Mouse (Mus musculus): Measurements from ENCODE around the gene Zbtb39. TPM values are rescaled to one million over a fixed set of nuclear protein-coding genes. Genes with fewer than 3 reads are reported as not detected.
"Not testable (repeated sequence)": the region's sequence is repeated elsewhere in the genome, so short reads cannot be mapped to it uniquely, and the experiment has no call there.

The Zbtb39 gene
- total RNA-seq, 2 experiments from 2014 or later: 9.6 to 9.9 TPM

DNA sequence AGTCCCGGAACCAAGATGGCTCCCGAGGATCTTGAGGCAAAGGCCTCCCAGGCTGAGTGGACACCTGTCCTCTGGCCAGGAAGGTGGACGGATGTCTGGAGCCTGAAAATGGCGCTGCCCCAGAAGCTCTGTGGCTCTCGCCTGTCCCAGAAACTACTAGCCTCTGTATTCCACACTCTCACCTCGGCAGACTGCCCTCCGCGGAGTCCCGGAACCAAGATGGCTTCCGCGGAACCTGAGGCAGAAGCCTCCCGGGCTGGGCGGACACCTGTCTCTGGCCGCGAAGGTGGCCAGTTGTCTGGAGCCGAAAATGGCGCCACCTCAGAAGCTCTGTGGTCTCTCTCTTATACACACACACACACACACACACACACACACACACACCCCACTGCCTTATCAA is 43.0 kb downstream of the Zbtb39 start:
- not testable (repeated sequence) for DNase-seq (ENCODE audit: low spot score in 2 of 2)

DNA sequence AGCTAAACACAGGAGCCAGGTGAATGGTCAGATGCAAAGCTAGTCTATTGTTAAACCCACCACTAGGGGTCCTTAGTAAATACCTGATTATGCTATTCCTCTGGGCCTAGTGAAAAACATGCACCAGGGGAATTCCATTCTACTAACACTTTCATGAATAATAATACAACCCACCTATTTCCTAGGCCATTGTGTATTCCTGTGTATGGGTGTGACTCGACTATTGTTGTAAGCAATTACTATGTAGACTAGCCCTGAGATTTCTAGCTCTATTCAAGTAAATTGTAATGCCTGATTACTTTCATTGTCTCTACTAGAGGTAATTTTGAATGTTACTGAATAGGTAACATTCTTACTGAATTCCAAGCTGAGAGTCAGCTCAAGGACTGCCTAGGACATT is 46.1 kb downstream of the Zbtb39 start:
- not testable (repeated sequence) for DNase-seq (ENCODE audit: low spot score in 2 of 2)

Other genes with a start within 250 kb of the Zbtb39 start
- 1 to 10 TPM; 3.9 to 4.8 TPM for gene Stac3, start 237.9 kb upstream of the Zbtb39 start, total RNA-seq (2021)
- gene Ndufa4l2, start 224.6 kb upstream of the Zbtb39 start, total RNA-seq (2021): 1 to 10 TPM; 3.5 to 5.2 TPM
- gene Shmt2, start 217.1 kb upstream of the Zbtb39 start, total RNA-seq (2021): 10 to 100 TPM; 23.4 to 27.0 TPM
- gene Nxph4, start 205.0 kb upstream of the Zbtb39 start, total RNA-seq (2021): 1 to 10 TPM; 7.6 to 8.3 TPM
- gene Lrp1, start 118.4 kb upstream of the Zbtb39 start, total RNA-seq (2021): 100 to 1,000 TPM; 264 to 276 TPM
- gene Stat6, start 96.6 kb upstream of the Zbtb39 start, total RNA-seq (2021): 10 to 100 TPM; 15.9 to 17.8 TPM
- gene Nemp1, start 72.6 kb upstream of the Zbtb39 start, total RNA-seq (2021): 1 to 10 TPM; 4.6 to 5.1 TPM
- 10 to 100 TPM; 58.2 to 71.7 TPM for gene Nab2, start 71.0 kb upstream of the Zbtb39 start, total RNA-seq (2021)
- under 1 TPM; 0.77 to 0.88 TPM for gene Myo1a, start 34.4 kb upstream of the Zbtb39 start, total RNA-seq (2021)
- 10 to 100 TPM; 16.4 to 17.1 TPM for gene Tac2, start 15.1 kb upstream of the Zbtb39 start, total RNA-seq (2021)
- 1 to 10 TPM; 1.5 to 2.2 TPM for gene Gpr182, start 12.2 kb downstream of the Zbtb39 start, total RNA-seq (2021)
- under 1 TPM in 1 of 2 experiments, not detected in 1; 0.19 TPM for gene Rdh1, start 20.2 kb downstream of the Zbtb39 start, total RNA-seq (2021)
- not detected for gene Rdh16f1, start 20.2 kb downstream of the Zbtb39 start, total RNA-seq (2021)
- under 1 TPM; 0.30 to 0.65 TPM for gene Rdh9, start 36.8 kb downstream of the Zbtb39 start, total RNA-seq (2021)
- gene Rdh16, start 61.6 kb downstream of the Zbtb39 start, total RNA-seq (2021): under 1 TPM; 0.23 to 0.28 TPM
- gene Rdh19, start 110.4 kb downstream of the Zbtb39 start, total RNA-seq (2021): not detected
- gene Rdh16f2, start 126.9 kb downstream of the Zbtb39 start, total RNA-seq (2021): not detected
- gene Rdh7, start 149.3 kb downstream of the Zbtb39 start, total RNA-seq (2021): not detected
- not detected for gene Sdr9c7, start 159.0 kb downstream of the Zbtb39 start, total RNA-seq (2021)